Mouse (Mus musculus) CD4-positive naive resting alpha-beta T cell, adult 76 days (primary cell): ENCODE measurements around the gene Capn1. TPM values are rescaled to one million over a fixed set of nuclear protein-coding genes. Genes with fewer than 3 reads are reported as not detected.

ENCODE experiments used
- total RNA-seq: library from RNA; stranded (reverse); gene quantifications from one replicate; pipeline ENCODE4 v1.2.4, GENCODE M21; 2023

Capn1 gene
- 109 TPM for total RNA-seq

GRCm38 (mm10) chr19:6015511-6016315 lies at the start of gene Capn1:
TSS of gene Capn1 (minus strand) at chr19:6015897.

GRCm38 (mm10) chr19:6061021-6061533 lies 45.4 kb upstream of the Capn1 start, which contains the start of gene Znhit2:
TSS of gene Znhit2 (plus strand) at chr19:6061192.

DNA sequence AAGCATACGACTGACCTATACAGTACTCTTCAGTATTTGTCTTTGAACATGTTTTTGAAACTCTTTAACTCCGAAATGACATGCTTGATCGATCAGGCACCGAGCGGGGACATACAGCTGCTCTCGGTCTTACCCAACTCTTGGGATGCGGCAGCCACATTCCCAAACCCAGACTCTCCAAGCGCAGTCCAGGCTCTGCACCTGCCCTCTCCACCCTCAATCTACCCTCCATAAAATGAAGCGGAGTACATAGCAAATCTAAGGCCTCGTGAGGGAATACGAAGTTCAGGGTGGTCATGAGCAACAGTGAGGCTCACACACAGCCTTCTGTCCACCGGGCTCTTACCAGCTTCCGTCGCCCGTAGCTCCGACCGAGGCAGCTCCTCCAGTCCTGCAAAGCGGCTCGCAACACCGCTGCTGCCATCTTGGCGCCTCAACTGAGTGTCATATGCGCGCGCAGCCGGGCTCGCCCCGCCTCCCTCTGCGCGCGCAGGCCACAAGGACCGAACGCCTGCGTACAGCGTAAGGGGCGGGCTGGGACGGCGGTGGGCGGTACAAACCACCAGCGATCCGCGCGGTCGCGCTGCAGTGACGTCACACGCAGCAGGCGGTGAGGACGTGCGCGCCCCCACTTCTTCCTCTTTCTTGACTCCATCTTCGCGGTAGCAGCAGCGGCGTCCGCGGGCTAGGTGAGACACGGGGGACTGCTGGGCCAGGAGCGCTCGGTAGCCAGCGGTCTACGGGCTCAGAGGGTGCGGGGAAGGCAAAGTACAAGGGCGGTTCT lies 41.8 kb upstream of the Capn1 start, which contains the start of the genes Mrpl49 and Fau:
Gene Mrpl49, minus strand, starts transcription at position 473 of the 784 bp plus-strand sequence.
Gene Fau, plus strand, starts transcription at position 532 of the 784 bp plus-strand sequence.

DNA sequence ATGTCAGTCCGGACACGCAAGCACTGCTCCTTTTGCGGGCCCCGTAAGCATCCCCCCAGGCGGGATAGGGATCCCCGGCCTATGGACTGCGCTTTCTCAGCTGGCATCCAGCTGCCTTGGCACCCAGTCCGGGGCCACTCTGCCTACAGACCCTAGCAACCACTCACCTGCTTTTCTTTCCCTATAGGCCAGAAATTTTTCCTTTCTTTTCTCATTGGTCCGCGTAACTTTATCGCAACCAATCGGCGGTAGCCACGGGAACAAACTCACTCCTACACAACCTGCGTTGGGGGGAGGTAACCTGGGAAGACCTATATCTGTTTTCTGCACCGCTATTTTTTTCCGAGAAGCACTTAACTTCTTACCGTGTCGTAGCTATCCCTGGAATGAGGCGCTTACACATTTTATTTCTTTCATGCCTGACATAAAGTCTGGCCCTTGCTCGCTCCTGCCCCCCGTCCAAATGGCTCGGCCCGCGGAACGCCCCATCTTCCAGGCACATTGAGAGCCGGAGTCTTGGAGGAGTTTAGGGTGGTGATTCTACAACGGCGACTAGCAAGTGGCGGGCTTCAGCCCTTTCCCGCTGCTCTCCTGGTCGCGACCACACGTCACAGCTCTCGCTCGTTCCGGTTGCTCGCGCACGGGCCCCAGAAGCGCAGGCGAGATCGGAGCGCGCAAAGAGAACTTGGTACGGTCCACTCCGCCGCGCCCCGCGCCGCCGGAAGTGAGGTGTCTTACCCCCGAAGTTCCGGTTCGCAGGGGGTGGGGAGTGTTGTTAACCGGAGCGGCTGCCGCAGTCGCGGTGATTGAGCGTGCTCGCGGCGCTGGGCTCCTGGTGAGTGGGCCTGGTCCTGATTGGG lies 30.8 kb upstream of the Capn1 start, which contains the start of gene Syvn1:
Gene Syvn1, plus strand, starts transcription at position 283 of the 860 bp plus-strand sequence.

GRCm38 (mm10) chr19:5986043-5986442 lies 29.7 kb downstream of the Capn1 start, which contains the start of gene Slc22a20:
TSS of gene Slc22a20 (minus strand) at chr19:5986143.

GRCm38 (mm10) chr19:5963883-5964562 lies 51.7 kb downstream of the Capn1 start, which contains the start of gene Pola2:
TSS of gene Pola2 (minus strand) at chr19:5964202.

Other genes with a start within 250 kb of the Capn1 start
- gene Scyl1, start 244.5 kb downstream of the Capn1 start, total RNA-seq: 74.2 TPM
- 127 TPM for gene Frmd8, start 140.6 kb downstream of the Capn1 start, total RNA-seq
- 27.0 TPM for gene Slc25a45, start 138.1 kb downstream of the Capn1 start, total RNA-seq
- gene Tigd3, start 121.7 kb downstream of the Capn1 start, total RNA-seq: 2.3 TPM
- 116 TPM for gene Dpf2, start 102.9 kb downstream of the Capn1 start, total RNA-seq
- gene Cdc42ep2, start 91.1 kb downstream of the Capn1 start, total RNA-seq: 0.59 TPM
- gene Pola2, start 51.7 kb downstream of the Capn1 start, total RNA-seq: 53.3 TPM
- gene Slc22a20, start 29.8 kb downstream of the Capn1 start, total RNA-seq: not detected
- gene Syvn1, start 30.7 kb upstream of the Capn1 start, total RNA-seq: 59.7 TPM
- gene Mrpl49, start 41.9 kb upstream of the Capn1 start, total RNA-seq: 18.5 TPM
- 3,209 TPM for gene Fau, start 41.9 kb upstream of the Capn1 start, total RNA-seq
- gene Znhit2, start 45.3 kb upstream of the Capn1 start, total RNA-seq: 10.9 TPM
- gene Tm7sf2, start 52.5 kb upstream of the Capn1 start, total RNA-seq: 17.4 TPM
- 112 TPM for gene Vps51, start 61.3 kb upstream of the Capn1 start, total RNA-seq
- not detected for gene Tmem262, start 64.1 kb upstream of the Capn1 start, total RNA-seq
- not detected for gene Gm28374, start 66.4 kb upstream of the Capn1 start, total RNA-seq
- 58.2 TPM for gene Zfpl1, start 69.1 kb upstream of the Capn1 start, total RNA-seq
- 0.91 TPM for gene Cdca5, start 69.1 kb upstream of the Capn1 start, total RNA-seq
- not detected for gene AC131692.1, start 78.5 kb upstream of the Capn1 start, total RNA-seq
- gene Naaladl1, start 89.9 kb upstream of the Capn1 start, total RNA-seq: not detected
- gene Sac3d1, start 102.8 kb upstream of the Capn1 start, total RNA-seq: 5.0 TPM
- gene Snx15, start 112.4 kb upstream of the Capn1 start, total RNA-seq: 27.8 TPM
- 0.41 TPM for gene Batf2, start 125.1 kb upstream of the Capn1 start, total RNA-seq
- gene Arl2, start 125.7 kb upstream of the Capn1 start, total RNA-seq: 20.1 TPM
- gene Majin, start 168.5 kb upstream of the Capn1 start, total RNA-seq: not detected
- gene Gpha2, start 210.5 kb upstream of the Capn1 start, total RNA-seq: not detected
- 17.5 TPM for gene Ppp2r5b, start 220.0 kb upstream of the Capn1 start, total RNA-seq
- gene Atg2a, start 225.8 kb upstream of the Capn1 start, total RNA-seq: 229 TPM